Mouse (Mus musculus): ENCODE results near the gene Abcc5.

DNA sequence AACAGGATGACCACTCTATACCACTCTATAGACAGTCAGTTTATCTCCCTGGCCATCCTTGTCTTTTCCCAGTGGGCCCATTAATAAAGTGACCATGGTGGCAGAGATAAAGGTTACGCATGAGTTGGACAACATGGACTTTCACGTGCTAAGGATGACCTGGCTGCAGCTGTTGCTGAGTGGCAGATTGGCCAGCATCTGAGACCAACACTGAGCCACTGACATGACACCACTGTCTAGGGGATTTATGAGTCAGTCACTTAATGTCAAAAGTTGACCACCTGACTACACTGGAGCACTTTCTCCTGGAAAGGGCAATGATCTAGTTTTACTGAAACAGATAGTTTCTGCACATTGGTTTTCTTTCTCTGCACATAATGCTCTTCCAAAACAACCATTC, 71.4 kb downstream of the Abcc5 start:
- TF ChIP-seq EP300 (IDR thresholded peaks at IDR 0.05; ENCODE audit: insufficient read depth, low read depth, low read length) (no peak), POLR2A (IDR thresholded peaks at IDR 0.05; ENCODE audit: insufficient read depth, low read length) (no peak), CTCF (IDR thresholded peaks at IDR 0.05; ENCODE audit: low read depth, low read length) (no peak)
